Mouse (Mus musculus) gastrocnemius, postnatal 36 days (tissue): ENCODE results near the gene Mtrr. TPM values are rescaled to one million over a fixed set of nuclear protein-coding genes. Genes with fewer than 3 reads are reported as not detected.

Experiments
- DNase-seq, 2 experiments: peaks; one replicate each; pipeline ENCODE4 v3.0.0; 2022
- intact Hi-C: fragments of 180-260 bp; cut with DNase I; formaldehyde crosslinking; loops from one replicate; pipeline ENCODE4 v1.15.1; 2025
- long read RNA-seq, 2 experiments: library from polyadenylated mRNA; stranded (forward); transcript quantifications; one replicate each; pipeline ENCODE4 v2.0.0; 2021
- total RNA-seq, 2 experiments: library from RNA; stranded (reverse); gene quantifications; 2 replicates each; pipeline ENCODE4 v1.2.3; 2021

The Mtrr gene
- 10 to 100 TPM; 18.9 to 24.1 TPM for total RNA-seq
- long read RNA-seq, experiment 1, transcript Mtrr-201 (15 exons, 3,692 nt): major isoform, 9 of 15 reads
- long read RNA-seq, experiment 1, partial matches to known transcripts: 1 of 15 reads
- long read RNA-seq, experiment 1, other reads (novel, unspliced or antisense): 5 of 15 reads
- long read RNA-seq, experiment 2, transcript Mtrr-201 (15 exons, 3,692 nt): major isoform, 5 of 12 reads
- long read RNA-seq, experiment 2, partial matches to known transcripts: 2 of 12 reads
- long read RNA-seq, experiment 2, other reads (novel, unspliced or antisense): 5 of 12 reads

DNA sequence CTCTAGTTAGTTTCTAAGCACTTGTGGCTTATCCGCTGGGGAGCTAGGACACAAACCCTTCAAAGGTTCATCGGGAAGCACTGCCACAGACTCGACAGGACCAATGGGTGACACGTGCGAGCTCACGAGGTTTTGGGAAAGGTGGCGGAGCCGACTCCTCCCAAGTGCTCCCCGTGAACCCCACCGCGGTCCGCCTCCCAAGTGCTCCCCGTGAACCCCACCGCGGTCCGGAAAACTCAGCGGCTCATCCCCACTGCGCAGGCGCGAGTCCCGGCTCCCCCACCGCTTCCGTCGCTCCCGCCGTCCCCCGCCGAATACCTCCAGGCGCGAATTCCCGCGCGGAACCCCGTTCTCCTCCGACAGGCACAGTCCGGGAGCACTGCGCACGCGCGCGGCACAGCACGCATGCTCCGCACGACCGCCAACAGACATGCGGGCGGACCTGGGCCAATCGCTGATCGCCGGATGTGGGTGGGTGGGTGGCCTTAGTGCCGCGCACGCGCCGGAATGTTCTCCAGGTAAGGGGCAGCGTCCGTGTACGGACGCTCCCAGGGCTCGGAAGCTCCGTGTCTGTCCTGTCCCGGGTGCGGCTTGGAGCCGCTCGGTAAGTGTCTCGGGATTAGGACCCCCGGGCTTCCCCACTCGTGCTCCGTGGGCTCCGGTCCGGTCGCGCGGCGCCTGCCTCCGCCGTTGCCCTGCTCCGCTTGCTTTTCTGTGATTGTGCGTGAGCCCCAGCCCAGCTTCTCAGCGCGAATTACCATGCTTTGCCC, at the start of gene Mtrr, which contains the start of gene Fastkd3:
Gene Mtrr (minus strand): TSS at position 403 of the 770 bp plus-strand sequence.
Gene Fastkd3 (plus strand): TSS at position 488 of the 770 bp plus-strand sequence.
- intact Hi-C loops: no loop called here
- peak; percentile 96 to 97 for DNase-seq

DNA sequence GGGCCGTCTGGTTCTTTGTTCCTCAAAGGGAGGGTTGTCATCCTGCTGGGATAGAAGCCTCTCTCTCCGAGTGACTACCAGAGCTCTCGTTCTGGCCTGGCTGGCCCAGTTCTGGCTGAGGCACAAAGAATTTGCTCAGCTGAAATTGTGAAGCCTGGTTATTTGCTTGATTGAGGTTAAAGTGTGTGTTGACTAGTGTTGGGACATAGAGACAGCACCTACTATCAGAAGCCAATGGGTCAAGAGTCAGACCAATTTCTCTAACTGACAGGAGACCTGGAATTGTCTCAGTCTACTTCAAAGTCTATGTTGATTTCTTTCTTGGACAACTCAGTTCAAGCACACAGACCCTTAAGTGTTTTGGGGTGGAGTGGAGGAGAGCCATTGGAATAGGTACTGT, 45.1 kb upstream of the Mtrr start:
- DNase-seq: no peak
- intact Hi-C loops: loop anchor here (10.0 kb wide), 2 partner anchors 448 to 838 kb away; no protein-coding TSS in a partner anchor

DNA sequence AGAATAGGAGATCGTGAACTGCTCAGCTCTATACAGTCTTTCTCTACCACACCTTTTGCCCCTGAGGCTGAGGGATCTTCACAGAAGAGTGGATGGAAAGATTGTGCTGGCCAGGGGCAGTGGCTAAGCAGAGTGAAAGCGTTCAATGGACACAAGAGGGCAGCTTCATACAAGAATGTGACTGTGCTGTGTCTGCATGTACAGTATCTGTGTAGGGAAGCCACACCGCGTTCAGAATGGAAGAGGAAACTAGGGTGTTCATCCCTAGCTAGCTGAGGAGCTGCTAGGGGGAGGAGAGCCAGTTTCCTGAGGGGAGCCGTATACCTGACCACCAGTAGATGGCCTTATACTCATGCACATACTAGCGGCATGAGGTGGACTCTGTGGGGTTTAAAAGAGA, 40.8 kb upstream of the Mtrr start:
- DNase-seq: no peak
- intact Hi-C loops: loop anchor here (10.0 kb wide), 2 partner anchors 452 to 842 kb away; no protein-coding TSS in a partner anchor

DNA sequence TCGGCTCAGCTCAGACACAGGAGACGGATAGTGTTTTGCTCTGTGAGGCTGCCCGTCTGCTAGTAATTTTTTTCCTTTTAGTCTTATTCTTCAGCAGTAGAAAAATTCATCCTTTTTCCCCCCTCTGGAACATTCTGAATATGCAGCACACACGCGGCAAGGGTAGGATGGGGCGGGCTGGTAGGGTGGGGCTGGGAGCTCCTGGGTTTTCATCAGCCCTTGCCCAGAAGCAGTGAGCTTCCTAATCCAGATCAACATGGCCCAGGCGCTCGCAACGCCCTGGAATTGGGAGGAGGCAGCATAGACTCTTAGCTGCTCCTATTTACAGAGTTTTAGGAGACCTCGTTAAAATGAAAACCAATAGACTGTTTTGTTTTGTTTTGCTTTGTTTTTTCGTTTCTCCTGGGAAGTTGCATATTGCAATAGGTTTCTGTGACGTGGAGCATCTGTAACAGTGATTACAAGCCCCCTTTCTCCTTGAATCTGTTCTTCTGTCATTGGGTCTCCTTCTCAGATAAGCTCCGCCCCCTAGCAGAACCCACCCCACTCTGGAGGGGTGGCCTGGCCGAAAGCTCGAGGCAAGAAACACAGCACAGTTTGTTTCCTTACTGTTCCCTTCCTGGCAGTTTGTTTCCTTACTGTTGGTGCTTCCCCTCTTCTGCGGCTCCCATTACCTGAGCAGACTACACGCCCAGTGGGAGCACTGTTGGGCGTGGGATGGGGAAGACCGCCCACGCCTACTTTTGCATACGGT, 25.9 kb upstream of the Mtrr start:
- intact Hi-C loops: no loop called here

DNA sequence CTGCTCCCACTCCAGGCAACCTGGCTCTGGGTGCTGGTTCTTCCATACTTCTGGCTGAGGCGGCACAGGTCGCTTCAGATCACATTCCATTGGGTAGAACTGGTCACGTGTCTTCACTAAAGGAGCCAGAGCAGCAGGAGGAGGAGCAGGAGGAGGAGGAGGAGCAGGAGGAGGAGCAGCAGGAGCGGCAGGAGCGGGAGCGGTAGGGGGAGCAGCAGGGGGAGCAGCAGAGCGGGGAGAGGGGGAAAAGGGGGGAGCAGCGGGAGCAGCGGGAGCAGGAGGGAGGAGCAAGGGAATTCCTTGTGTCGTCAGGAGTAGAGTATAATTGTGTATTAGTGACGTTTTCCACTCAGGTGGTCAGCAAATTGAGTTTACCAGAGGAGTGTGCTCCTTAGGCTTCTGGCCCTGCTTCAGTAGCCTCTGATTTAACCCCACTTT, 23.8 kb upstream of the Mtrr start:
- intact Hi-C loops: no loop called here
- DNase-seq: no peak

More for the DNA sequence above, 25.9 kb upstream of the Mtrr start:
- DNase-seq: no peak

DNA sequence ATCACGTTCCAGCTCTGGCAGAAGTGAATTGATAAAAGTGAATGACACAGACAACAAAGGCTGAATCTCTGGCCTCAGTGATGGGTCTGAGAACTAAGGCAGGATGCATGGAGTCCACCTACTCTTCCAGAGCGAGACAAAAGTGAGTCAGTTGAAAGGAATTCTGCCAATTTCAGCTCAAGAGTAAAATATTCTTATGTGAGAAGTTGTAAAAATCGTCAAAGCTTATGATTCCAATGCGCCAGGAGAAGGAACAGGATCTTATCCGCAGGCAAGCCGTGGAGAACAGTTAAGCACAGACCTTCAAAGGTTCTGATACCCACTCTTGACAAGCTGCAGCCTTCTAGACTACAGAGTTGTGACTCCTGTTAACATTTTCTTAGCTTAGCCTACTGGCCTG, 21.1 kb upstream of the Mtrr start:
- intact Hi-C loops: loop anchor here (5.0 kb wide), 1 partner anchor 399 kb away; no protein-coding TSS in a partner anchor
- DNase-seq: no peak

DNA sequence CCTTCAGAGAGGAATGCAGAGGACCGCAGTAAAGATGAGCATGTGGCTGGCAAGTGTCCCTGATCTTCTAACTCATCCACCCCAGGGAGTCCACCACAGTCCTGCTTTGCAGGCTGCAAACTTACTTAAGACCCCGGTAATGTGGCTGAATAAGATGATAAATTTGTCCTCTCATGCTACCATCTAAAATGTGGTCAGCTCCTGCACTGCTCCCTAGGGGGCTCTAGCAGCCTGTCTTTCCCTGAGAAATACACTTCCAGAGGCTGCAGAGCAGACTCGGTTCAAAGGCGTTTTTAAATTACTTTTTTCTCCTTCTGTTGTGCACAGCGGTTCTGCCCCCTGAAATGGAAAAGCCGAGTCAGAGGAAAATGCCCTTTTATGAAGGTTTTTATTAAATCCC, 19.2 kb upstream of the Mtrr start:
- intact Hi-C loops: loop anchor here (5.0 kb wide), 1 partner anchor 401 kb away; no protein-coding TSS in a partner anchor

DNA sequence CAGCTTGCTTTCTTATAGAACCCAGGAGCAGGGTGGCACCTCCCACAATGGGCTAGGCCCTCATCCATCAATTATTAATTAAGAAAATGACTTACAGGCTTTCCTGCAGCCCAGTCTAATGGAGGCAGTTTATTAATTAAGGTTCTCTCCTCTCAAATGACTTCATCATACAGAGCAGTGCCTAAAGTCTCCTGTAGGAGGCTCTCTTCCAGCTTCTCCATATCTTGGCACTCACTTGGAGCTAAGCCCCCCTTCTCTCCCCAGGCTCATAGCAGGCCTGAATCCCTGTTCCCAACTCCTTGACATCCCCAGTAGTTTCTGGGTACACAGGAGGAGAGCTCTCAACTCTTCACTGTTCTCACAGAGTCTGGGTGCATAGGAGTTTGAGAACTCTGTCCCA, 17.0 kb upstream of the Mtrr start:
- DNase-seq: no peak
- intact Hi-C loops: loop anchor here (5.0 to 10.0 kb wide), 2 partner anchors 863 to 886 kb away; no protein-coding TSS in a partner anchor

More for the DNA sequence above, 19.2 kb upstream of the Mtrr start:
- DNase-seq: peak in 1 of 2 experiments; percentile 15

DNA sequence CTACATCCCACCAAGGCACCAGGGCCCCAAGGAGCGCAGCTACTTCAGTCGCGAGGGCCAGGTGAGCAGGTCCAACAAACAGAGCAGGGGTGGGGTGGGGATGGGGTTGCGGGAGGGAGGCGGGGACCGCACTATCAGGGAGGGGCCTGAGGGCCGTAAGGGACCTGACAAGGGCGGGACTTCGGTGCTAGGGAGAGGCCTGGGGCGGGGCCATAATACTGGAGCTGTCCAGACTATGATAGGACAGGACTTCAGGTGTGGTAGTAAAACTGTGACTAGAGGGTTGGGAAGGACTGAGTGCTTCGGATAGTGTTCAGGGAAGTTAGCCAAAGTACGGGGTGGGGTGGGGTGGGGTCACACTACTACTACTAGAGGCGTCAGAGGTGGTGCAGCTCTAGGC, 15.7 kb upstream of the Mtrr start:
- intact Hi-C loops: loop anchor here (5.0 to 10.0 kb wide), 2 partner anchors 865 to 887 kb away; no protein-coding TSS in a partner anchor
- DNase-seq: no peak

DNA sequence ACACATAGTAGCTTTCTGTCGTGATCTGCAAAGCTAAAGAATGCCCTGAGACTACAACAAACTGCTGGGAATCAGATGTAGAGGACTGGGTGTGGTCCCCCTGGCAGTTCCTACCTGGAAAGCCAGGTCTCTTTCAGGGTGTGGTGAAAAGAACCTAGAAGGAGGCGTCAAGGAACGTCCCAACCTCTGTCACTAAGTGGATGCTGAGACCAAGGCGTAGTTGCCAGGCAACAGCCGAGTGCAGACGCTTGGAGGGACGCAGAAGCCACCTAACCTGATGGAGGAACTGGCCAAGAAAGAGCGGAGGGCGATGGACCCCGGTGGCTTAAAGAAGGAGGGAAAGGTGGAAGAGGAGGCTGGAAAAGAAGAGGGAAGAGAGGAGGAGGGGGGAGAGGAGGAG, 15.2 kb upstream of the Mtrr start, which contains the start of gene 1700001L19Rik:
Gene 1700001L19Rik (plus strand): TSS at position 223 of the 400 bp plus-strand sequence.
- intact Hi-C loops: loop anchor here (5.0 to 10.0 kb wide), 2 partner anchors 865 to 888 kb away; no protein-coding TSS in a partner anchor
- DNase-seq: no peak

DNA sequence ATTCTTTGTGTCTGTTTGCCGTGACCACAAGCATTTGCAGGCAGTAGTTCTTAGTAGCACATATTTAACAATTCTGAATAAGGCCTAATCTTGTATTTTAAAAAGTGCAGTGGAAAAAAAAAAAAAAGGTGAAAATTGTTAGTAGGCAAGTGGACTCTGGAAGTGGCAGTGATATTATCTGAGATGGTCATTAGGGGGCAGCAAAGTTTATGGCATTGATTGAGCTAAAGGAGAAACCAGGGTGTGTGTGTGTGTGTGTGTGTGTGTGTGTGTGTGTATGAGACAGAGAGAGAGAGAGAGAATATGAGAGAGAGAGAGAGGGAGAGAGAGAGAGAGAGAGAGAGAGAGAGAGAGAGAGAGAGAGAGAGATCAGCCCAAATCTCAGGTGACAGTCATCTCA, 11.8 kb upstream of the Mtrr start:
- no peak for DNase-seq

DNA sequence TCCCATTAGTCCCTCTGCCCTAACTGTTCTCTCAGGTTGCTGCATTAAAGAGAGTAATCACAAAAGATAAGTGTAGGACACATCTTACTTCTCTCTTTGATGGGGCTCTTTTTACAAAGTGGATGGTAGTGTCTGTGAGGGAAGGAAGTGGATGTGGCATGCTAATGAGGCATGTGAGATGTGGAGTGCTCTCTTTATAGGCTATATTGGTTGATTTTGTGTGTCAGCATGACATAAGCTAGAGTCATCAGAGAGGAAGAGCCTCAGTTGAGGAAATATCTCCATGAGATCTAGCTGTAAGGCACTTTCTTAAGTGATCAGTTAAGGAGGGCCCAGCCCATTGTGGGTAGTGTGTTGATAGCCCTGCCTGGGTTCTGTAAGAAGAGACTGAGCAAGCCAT, 6.4 kb upstream of the Mtrr start:
- intact Hi-C loops: no loop called here
- DNase-seq: no peak

More for the DNA sequence above, 11.8 kb upstream of the Mtrr start:
- intact Hi-C loops: loop anchor here (10.0 kb wide), 1 partner anchor 891 kb away; no protein-coding TSS in a partner anchor

DNA sequence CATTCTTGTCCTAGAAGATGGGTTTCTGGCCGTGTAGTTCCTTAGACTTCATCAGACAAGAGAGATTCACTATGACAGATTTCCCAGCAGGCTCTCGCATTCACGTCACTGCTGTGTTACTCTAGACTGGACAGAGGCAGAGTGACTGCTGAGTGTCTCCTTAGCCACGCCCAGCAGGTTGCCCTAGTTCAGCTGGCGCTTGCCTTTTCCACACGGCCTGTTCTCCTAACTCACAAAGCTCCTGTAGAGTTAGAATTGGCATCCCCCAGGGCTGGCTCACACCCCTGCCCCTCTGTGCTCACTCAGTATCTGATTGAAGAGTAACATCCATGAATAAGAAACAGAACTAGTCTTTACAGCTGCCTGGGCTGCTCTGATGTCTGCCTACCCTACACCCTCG, 3.5 kb upstream of the Mtrr start:
- intact Hi-C loops: no loop called here
- DNase-seq: no peak

DNA sequence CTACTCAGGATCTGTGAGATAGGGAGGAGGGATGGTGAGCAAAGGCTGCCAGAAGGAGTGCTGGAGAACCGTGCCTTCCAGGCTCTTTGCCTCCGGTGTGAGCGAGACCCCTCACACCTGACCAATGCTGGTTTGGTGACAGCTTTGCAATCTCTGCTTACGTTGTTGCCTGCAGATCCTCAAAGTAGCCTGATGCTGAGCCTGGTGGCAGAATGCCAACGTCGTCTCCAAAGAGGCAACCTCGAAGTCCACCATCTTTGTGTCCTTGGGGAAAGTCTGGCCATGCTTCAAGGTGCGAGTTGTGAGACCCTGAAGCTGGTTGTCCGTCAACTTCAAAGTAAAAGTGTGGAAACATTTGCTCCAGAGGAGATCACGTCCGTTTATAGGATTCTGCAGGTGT, 2.0 kb upstream of the Mtrr start:
- no peak for DNase-seq
- intact Hi-C loops: no loop called here

DNA sequence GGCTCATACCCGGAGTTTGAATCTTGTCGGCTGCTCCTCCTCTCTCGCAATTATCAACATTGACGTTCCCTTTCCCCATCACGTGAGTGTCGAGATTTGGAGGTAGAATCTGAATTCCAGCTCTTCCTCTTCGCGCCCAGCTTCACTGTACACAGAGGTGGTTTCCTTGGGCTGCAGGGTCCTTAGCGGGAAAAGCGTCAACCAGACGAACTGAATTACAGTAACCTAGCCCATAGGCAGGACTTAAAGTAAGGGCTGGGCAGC, 500 bp upstream of the Mtrr start:
- no peak for DNase-seq
- intact Hi-C loops: no loop called here

DNA sequence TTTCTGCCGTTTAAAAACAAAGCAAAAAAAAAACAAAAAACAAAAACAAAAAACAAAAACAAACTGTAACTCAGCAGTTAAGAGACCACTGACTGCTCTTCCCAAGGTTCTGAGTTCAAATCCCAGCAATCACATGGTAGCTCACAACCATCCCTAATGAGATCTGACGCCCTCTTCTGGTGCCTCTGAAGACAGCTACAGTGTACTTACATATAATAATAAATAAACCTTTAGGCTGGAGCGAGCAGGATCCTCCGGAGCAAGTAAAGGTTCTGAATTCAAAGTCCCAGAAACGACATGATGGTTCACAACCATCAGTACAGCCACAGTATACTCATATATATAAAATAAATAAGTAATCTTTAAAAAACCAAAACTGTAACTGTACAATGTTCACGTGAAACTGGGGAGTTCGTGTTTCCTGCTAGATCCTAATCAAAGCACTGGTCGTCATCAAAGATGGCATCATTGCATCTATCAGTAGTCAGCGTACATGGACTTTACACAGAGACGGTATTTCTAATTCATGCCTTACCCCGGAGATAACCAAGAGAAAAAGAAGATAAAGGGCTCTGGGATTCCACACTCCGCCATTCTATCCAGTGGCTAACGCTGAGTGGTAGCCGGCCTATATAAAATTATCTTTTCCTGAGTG, 736 bp downstream of the Mtrr start:
- intact Hi-C loops: no loop called here
- no peak for DNase-seq

DNA sequence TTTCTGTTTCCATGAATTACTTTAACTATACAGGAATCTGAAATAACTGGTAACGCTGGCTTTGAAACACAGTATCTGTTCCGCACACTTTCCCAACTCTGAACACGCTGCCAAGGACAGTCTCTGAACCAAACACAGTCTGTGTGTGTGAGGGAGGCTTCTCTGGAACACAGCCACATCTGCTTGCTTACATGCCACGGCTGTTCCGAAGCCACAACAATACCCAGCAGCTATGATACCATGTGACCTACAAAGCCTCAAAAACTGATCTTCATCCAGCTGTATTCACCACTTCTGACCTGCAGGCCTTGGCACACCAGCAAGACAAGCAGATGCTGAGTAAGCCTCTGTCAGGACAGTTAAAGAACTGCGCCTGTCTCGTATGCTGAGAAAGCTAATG, 4.0 kb downstream of the Mtrr start:
- intact Hi-C loops: no loop called here
- DNase-seq: no peak

DNA sequence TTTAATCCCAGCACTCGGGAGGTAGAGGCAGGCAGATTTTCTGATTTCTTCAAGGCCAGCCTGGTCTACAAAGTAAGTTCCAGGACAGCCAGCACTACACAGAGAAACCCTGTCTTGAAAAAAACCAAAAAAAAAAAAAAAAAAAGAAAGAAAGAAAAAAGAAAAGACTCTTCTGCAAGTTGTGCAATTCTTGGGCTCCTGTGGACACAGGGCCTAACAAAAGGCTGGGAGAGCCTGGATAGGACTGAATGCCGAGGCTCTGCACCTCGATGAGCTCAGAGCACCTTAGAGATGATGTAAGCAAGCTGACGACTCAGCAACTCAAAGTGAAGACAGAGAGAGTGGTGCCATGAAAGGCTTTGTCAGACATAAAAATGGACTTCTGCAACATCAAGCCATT, 7.6 kb downstream of the Mtrr start:
- DNase-seq: no peak
- intact Hi-C loops: no loop called here

DNA sequence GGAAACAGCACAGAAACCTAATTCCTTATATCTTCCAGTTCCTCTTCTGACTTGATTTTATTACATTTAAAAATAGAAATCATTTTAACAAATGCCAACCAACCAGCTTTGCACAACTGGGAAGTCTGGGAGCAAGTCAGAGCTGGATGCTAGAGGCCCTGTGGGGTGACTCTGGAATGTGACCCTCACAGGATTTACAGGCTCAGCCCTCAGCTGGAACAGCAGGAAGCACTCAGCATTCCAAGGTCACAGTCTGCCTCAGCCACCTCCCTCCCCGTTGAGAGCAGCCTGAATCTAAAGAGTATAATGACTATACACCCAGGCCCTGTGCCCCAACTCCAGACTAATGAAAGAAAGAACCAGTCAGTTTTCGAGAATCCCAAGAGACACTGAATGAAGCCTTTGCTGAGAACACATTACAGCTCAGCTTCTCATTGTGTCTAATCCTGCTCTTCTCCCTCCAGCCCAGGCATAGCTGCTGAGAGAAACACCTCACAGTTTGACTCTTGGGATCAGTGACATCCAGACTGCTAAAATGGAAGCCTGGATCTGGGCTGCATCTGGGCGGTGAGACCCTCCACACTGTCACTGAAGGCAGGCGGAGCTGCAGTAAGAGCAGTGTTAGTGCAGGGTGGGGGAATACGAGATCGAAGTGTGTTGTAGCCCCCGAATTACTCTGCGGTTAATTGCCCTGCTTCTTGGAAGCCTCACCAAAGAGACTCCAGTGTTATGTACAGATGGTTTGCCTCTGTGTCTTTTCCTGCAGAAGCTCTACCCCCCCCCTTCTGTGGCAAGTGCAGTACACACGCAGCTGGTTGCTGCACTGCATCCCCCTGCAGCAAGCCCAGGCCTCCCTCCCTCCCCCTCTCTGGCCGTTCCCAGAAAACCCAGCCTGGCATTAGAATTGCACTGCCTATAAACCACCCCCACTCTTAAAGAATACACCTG, 8.7 kb downstream of the Mtrr start:
- intact Hi-C loops: no loop called here
- no peak for DNase-seq
